Mouse (Mus musculus) lung, postnatal 0 days (tissue): ENCODE results near the gene Ruvbl1.

Experiments
- CTCF ChIP-seq: IDR thresholded peaks from 2 replicates; pipeline ENCODE4 v1.5.1; 2016; ENCODE audit warnings: antibody characterized with exemption, mild to moderate bottlenecking
- EP300 ChIP-seq: IDR thresholded peaks from 2 replicates; pipeline ENCODE4 v1.6.1; 2016; ENCODE audit warnings: antibody characterized with exemption, mild to moderate bottlenecking, control low read depth

DNA sequence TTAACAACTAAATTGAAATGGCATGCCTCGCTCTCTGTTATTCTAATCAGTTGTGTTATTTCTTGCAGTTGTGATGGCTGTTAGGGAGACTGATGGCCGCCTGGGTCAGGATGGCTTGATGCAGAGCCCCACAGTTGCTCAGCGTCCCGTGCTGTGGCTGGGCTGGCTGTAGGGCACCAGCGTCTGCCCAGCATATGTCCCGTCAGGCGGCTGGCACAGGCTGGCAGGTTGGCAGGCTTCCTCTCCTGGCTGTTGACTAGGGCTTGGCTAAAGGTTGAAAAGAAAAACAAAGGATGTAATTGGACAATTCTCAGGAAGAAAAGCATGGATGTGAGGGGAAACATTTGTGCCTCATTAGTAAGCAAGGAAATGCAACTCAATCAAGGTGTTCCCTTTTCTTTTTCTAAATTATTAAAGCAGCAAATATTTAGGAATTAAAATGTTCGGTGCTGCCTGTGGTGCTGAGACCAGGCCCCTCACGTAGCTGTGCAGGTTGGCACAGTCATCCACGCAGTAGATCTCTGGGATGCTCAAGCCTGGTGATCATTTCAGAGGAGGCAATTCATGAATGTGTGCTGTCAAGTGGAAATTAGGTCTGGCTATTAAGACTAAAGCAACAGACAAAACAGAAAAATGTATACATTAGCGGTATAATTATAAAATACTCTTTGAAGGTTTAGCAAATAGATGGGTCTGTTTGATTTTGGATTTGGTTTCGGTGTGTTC lies 25.6 kb downstream of the Ruvbl1 start:
- TF ChIP-seq CTCF (no peak), EP300 (no peak)
